Mouse (Mus musculus) bone marrow macrophage, adult 2 months (primary cell): ENCODE data around the gene C87977.

Experiments
- CTCF ChIP-seq: IDR thresholded peaks from 2 replicates; pipeline ENCODE4 v1.5.1; 2012; ENCODE audit warnings: low read depth, mild to moderate bottlenecking, low read length, moderate library complexity
- POLR2A ChIP-seq: IDR thresholded peaks from 2 replicates; pipeline ENCODE4 v1.6.1; 2012; ENCODE audit warnings: mild to moderate bottlenecking, low read depth, low read length, borderline replicate concordance

GRCm38 (mm10) chr4:144162563-144162962 is 50.6 kb downstream of the C87977 start, which contains the start of gene Oog3:
- TF ChIP-seq CTCF (no peak), POLR2A (no peak)
